Mouse (Mus musculus): ENCODE data around the gene Twnk. TPM values are rescaled to one million over a fixed set of nuclear protein-coding genes. Genes with fewer than 3 reads are reported as not detected.

The Twnk gene
- polyA plus RNA-seq, 2 experiments, result 4.3 to 8.0 TPM

DNA sequence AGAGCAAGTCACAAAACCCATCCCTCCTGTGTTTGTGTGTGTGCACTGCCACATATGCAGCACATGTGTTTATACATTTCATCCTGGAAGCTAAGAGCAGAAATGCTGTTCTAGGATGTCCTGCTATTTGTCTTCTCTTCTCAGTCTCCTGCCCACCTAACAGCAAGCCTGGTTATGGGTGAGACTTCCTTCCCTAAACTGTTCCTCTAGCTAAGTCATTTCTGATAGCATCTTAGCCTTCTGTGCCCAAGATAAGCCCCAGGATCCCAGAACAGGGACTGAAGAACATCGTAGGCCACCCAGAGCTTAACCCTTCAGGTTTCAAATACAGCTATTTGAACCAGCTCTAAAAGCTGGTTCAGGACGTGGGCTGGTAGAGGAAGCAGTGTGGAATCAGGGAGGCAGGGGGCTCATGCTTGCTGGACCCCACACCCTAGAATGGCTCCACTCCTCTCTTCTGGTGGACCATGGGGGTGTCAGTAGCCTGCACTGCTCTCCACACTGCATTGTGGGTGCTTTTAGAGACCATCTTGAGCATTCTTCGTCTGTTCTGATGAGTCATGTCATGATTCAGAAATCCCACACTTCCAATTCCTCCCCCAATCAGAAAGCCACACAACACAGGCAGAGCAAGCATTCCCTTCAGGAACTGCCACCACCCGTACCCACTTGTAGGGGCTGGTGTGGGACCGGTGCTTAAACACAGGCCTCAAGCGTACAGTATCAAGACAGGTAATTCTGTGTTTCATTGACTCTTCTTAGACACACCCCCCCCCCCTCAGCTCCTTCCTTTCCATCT, 49.6 kb downstream of the Twnk start:
- ATAC-seq (ENCODE audit: insufficient read depth), result no peak
- WGBS (ENCODE audit: insufficient replicate concordance), result 42% methylated on average over 6 of the region's 6 CpGs

DNA sequence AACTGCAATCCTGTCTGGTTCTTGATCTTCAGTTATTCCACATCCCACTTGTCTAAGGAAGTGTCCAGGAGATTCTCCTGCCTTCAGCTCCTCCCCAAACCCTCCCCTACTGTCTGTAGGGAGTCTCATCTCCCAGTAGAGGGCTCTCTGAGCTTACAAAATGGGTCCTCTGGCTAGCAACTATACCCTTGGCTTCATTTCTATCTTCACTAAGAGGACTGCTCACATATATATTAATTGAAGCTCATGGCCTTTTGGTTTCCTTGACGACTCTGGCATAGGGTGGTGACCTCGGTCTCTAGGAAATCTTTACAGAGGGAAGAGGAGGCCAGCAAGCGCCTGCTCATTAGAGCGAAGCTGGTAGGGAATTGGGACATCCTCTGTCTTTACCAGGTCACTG, 50.9 kb downstream of the Twnk start:
- Histone ChIP-seq H3K4me1 (replicated peaks; ENCODE audit: control insufficient read depth in 2 of 2, insufficient read depth in 2 of 2, low read length in 1 of 2) (peaks cover 18 to 27% of the 10 kb centered on the region in 2 experiments), H3K27me3 (ENCODE audit: control insufficient read depth, insufficient read depth, low read length) (no peaks in the 10 kb centered on the region), H3K27ac (no peak overlapping the region), H3K9ac (replicated peaks) (no peak overlapping the region), H3K4me2 (ENCODE audit: low read depth) (no peak overlapping the region), H3K4me3 (ENCODE audit: insufficient read depth in 1 of 2, low read depth in 2 of 2, low read length in 2 of 2) (no peak overlapping the region), H3K9me3 (ENCODE audit: control insufficient read depth, low read length) (no peaks in the 10 kb centered on the region), H3K36me3 (replicated peaks; ENCODE audit: control insufficient read depth, insufficient read depth, low read depth) (no peaks in the 10 kb centered on the region)
- peak; percentile 72 for TF ChIP-seq CTCF (IDR thresholded peaks at IDR 0.05; ENCODE audit: low read depth)
- TF ChIP-seq EP300 (IDR thresholded peaks at IDR 0.05; ENCODE audit: low read depth), result no peak
- 34% methylated on average over 4 of the region's 4 CpGs for WGBS (ENCODE audit: insufficient replicate concordance)
- DNase-seq (ENCODE audit: low read depth in 3 of 3, low spot score in 3 of 3), result no peak
- no peak for ATAC-seq (ENCODE audit: insufficient read depth)

More for the DNA sequence above, 49.6 kb downstream of the Twnk start:
- H3K9ac ChIP-seq (replicated peaks), result no peak overlapping the region
- TF ChIP-seq EP300 (IDR thresholded peaks at IDR 0.05; ENCODE audit: low read depth) (no peak), CTCF (IDR thresholded peaks at IDR 0.05; ENCODE audit: low read depth) (no peak)
- no peaks in the 10 kb centered on the region for H3K36me3 ChIP-seq (replicated peaks; ENCODE audit: control insufficient read depth, insufficient read depth, low read depth)
- H3K4me3 ChIP-seq (ENCODE audit: insufficient read depth in 1 of 2, low read depth in 2 of 2, low read length in 2 of 2), result no peak overlapping the region
- no peak for DNase-seq (ENCODE audit: low read depth in 3 of 3, low spot score in 3 of 3)
- H3K4me1 ChIP-seq (replicated peaks; ENCODE audit: control insufficient read depth in 2 of 2, insufficient read depth in 2 of 2, low read length in 1 of 2), result peaks cover 15 to 22% of the 10 kb centered on the region in 2 experiments
- no peak overlapping the region for H3K4me2 ChIP-seq (ENCODE audit: low read depth)
- H3K9me3 ChIP-seq (ENCODE audit: control insufficient read depth, low read length), result no peaks in the 10 kb centered on the region
- no peaks in the 10 kb centered on the region for H3K27me3 ChIP-seq (ENCODE audit: control insufficient read depth, insufficient read depth, low read length)
- no peak overlapping the region for H3K27ac ChIP-seq

DNA sequence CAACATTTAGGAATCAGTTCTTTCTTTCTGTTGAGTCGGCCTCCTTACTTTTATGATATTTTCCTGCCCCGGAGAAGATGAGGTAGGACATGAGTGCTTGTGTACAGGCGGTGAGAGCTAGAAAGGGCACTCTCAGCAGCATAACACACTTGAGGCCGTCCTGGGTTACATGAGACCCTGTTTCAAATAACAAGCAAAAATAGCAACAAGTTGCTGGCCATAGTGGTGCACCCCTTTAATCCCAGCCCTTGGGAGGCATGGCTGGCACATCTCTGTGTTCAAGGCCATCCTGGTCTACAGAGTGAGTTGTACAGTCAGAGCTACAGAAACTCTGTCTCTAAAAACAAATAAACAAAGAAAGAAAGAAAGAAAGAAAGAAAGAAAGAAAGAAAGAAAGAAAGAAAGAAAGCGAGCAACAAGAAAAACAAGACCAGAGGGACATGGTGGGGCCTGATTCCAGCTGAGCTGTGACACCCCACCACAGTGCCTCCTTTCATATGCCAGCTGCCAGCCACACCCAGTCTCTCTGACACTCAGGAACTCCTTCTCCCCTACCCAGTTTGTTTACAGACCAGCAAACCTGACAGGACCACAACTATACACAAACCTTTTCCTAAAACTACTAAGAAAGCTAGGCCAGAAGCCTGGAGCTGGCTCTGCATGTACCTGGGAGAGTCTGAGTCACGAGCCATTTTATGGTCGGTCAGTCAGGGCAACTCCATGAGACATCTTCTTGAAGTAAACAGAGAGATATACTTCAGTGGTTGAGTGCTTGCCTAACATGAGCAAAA, 51.6 kb downstream of the Twnk start:
- Histone ChIP-seq H3K27ac (peak overlapping the region; percentile 70), H3K4me1 (replicated peaks; ENCODE audit: control insufficient read depth in 2 of 2, insufficient read depth in 2 of 2, low read length in 1 of 2) (peaks cover 18 to 27% of the 10 kb centered on the region in 2 experiments), H3K27me3 (ENCODE audit: control insufficient read depth, insufficient read depth, low read length) (no peaks in the 10 kb centered on the region), H3K4me3 (ENCODE audit: insufficient read depth in 1 of 2, low read depth in 2 of 2, low read length in 2 of 2) (peak overlapping the region in 1 of 2 experiments; percentile 74; a peak in 2 of 4 replicates), H3K4me2 (ENCODE audit: low read depth) (peak overlapping the region; percentile 92), H3K9ac (replicated peaks) (peak overlapping the region; percentile 20; the same call in 1 of the 2 replicates), H3K36me3 (replicated peaks; ENCODE audit: control insufficient read depth, insufficient read depth, low read depth) (no peaks in the 10 kb centered on the region), H3K9me3 (ENCODE audit: control insufficient read depth, low read length) (no peaks in the 10 kb centered on the region)
- ATAC-seq (ENCODE audit: insufficient read depth), result no peak
- WGBS (ENCODE audit: insufficient replicate concordance), result 62% methylated on average over 7 of the region's 7 CpGs
- no peak for DNase-seq (ENCODE audit: low read depth in 3 of 3, low spot score in 3 of 3)
- no peak for TF ChIP-seq CTCF (IDR thresholded peaks at IDR 0.05; ENCODE audit: low read depth)
- TF ChIP-seq EP300 (IDR thresholded peaks at IDR 0.05; ENCODE audit: low read depth), result no peak

DNA sequence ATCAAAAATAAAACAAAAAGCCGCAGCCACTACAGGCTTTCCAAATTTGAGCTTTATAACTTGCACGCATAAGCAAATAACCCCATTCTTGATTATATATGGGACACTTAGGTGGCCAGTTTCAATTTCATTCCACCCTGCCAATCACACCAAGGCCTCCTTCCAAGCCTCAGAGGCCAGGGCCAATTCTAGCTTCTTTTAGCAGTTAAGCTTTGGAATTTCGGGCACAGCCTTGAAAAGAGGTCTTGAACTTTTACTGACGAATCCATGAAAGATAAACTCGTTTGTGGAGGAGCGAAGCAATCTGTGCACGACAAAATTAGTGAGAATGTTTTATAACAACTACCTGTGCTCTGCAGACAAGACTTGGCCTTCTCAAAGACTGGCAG, 52.3 kb downstream of the Twnk start:
- no peak for DNase-seq (ENCODE audit: low read depth in 3 of 3, low spot score in 3 of 3)
- H3K36me3 ChIP-seq (replicated peaks; ENCODE audit: control insufficient read depth, insufficient read depth, low read depth), result no peaks in the 10 kb centered on the region
- peaks cover 18 to 27% of the 10 kb centered on the region in 2 experiments for H3K4me1 ChIP-seq (replicated peaks; ENCODE audit: control insufficient read depth in 2 of 2, insufficient read depth in 2 of 2, low read length in 1 of 2)
- peak overlapping the region; percentile 92 for H3K4me2 ChIP-seq (ENCODE audit: low read depth)
- ATAC-seq (ENCODE audit: insufficient read depth), result no peak
- no peak for TF ChIP-seq EP300 (IDR thresholded peaks at IDR 0.05; ENCODE audit: low read depth)
- no peak for TF ChIP-seq CTCF (IDR thresholded peaks at IDR 0.05; ENCODE audit: low read depth)
- H3K9me3 ChIP-seq (ENCODE audit: control insufficient read depth, low read length), result no peaks in the 10 kb centered on the region
- peak overlapping the region; percentile 88 for H3K9ac ChIP-seq (replicated peaks)
- WGBS (ENCODE audit: insufficient replicate concordance), result 41% methylated on average over 7 of the region's 7 CpGs
- H3K27me3 ChIP-seq (ENCODE audit: control insufficient read depth, insufficient read depth, low read length), result no peaks in the 10 kb centered on the region
- H3K27ac ChIP-seq, result peak overlapping the region; percentile 70
- H3K4me3 ChIP-seq (ENCODE audit: insufficient read depth in 1 of 2, low read depth in 2 of 2, low read length in 2 of 2), result peak overlapping the region; percentile 74 to 78

Data from liver, embryonic 14.5 days (tissue).